Mouse (Mus musculus) left cerebral cortex, postnatal 4 days (tissue): ENCODE results near the gene Clec2d. TPM values are rescaled to one million over a fixed set of nuclear protein-coding genes. Genes with fewer than 3 reads are reported as not detected.

Experiments used
- DNase-seq: peaks from one replicate; pipeline ENCODE4 v3.0.0-alpha.2; 2022
- intact Hi-C: fragments of 180-260 bp; cut with DNase I; formaldehyde crosslinking; loops from one replicate; pipeline ENCODE4 v1.15.1; 2025
- microRNA-seq: library from miRNA; unstranded; fragments of <30 nt; microRNA quantifications from one replicate; pipeline ENCODE4 v1.2.0, GENCODE M21; 2022
- total RNA-seq, 2 experiments: library from RNA; stranded (reverse); gene quantifications; 2 replicates each; pipeline ENCODE4 v1.2.3; 2021

The Clec2d gene
- total RNA-seq, 2 experiments from 2014 or later = 4.0 to 5.4 TPM

GRCm38 (mm10) chr6:129221053-129221452 lies 40.6 kb downstream of the Clec2d start:
- intact Hi-C loops = no loop called here
- DNase-seq = no peak

GRCm38 (mm10) chr6:129222188-129222800 lies 41.9 kb downstream of the Clec2d start:
- intact Hi-C loops = no loop called here
- DNase-seq = no peak

- intact Hi-C loops = no loop called here
- no peak for DNase-seq
Measured at GRCm38 (mm10) chr6:129223611-129224010, 43.2 kb downstream of the Clec2d start.

- no peak for DNase-seq
- intact Hi-C loops = no loop called here
Measured at GRCm38 (mm10) chr6:129224090-129224489, 43.7 kb downstream of the Clec2d start.

GRCm38 (mm10) chr6:129225078-129225477 lies 44.7 kb downstream of the Clec2d start:
- intact Hi-C loops = no loop called here
- no peak for DNase-seq

GRCm38 (mm10) chr6:129228935-129229773 lies 48.7 kb downstream of the Clec2d start:
- intact Hi-C loops = no loop called here
- no peak for DNase-seq

GRCm38 (mm10) chr6:129229774-129230578 lies 49.6 kb downstream of the Clec2d start:
- intact Hi-C loops = loop anchor here (10.0 kb wide), 1 partner anchor 135 kb away; no protein-coding TSS in a partner anchor
- DNase-seq = peak; percentile 49

- intact Hi-C loops = loop anchor here (10.0 kb wide), 1 partner anchor 137 kb away; no protein-coding TSS in a partner anchor
- no peak for DNase-seq
Measured at GRCm38 (mm10) chr6:129232005-129232841, 51.8 kb downstream of the Clec2d start.

- intact Hi-C loops = loop anchor here (10.0 kb wide), 1 partner anchor 138 kb away; no protein-coding TSS in a partner anchor
- DNase-seq = no peak
Measured at GRCm38 (mm10) chr6:129232842-129233205, 52.4 kb downstream of the Clec2d start.

- DNase-seq = no peak
- intact Hi-C loops = loop anchor here (10.0 kb wide), 1 partner anchor 139 kb away; no protein-coding TSS in a partner anchor
Measured at GRCm38 (mm10) chr6:129233366-129233954, 53.0 kb downstream of the Clec2d start.

- intact Hi-C loops = loop anchor here (10.0 kb wide), 1 partner anchor 139 kb away; no protein-coding TSS in a partner anchor
- no peak for DNase-seq
Measured at GRCm38 (mm10) chr6:129233955-129234369, 53.5 kb downstream of the Clec2d start.

- DNase-seq = no peak
- intact Hi-C loops = loop anchor here (5.0 to 10.0 kb wide), 2 partner anchors 140 to 377 kb away; no protein-coding TSS in a partner anchor
Measured at GRCm38 (mm10) chr6:129234456-129235360, 54.3 kb downstream of the Clec2d start.

GRCm38 (mm10) chr6:129235855-129236461 lies 55.5 kb downstream of the Clec2d start:
- DNase-seq = no peak
- intact Hi-C loops = loop anchor here (5.0 to 10.0 kb wide), 2 partner anchors 141 to 379 kb away; no protein-coding TSS in a partner anchor

Small RNA genes within 50 kb of the gene (microRNA-seq; reads per million reads assigned to microRNA genes)
- not detected for gene Gm27514

Other genes starting within 250 kb of the Clec2d start
- not detected for gene Clec2g, start 246.2 kb upstream of the Clec2d start, total RNA-seq
- under 1 TPM; 0.30 to 0.42 TPM for gene Klrb1f, start 134.7 kb upstream of the Clec2d start, total RNA-seq
- gene Clec2e, start 79.7 kb upstream of the Clec2d start, total RNA-seq = not detected
- not detected for gene Cd69, start 94.8 kb downstream of the Clec2d start, total RNA-seq
- not detected for gene 4922502D21Rik, start 151.2 kb downstream of the Clec2d start, total RNA-seq
- gene Clec12a, start 162.1 kb downstream of the Clec2d start, total RNA-seq = under 1 TPM in 1 of 2 experiments, not detected in 1; 0.28 TPM
- gene Clec12b, start 205.3 kb downstream of the Clec2d start, total RNA-seq = not detected
- under 1 TPM in 1 of 2 experiments, not detected in 1; 0.68 TPM for gene Clec1b, start 216.7 kb downstream of the Clec2d start, total RNA-seq
- not detected for gene Clec9a, start 228.2 kb downstream of the Clec2d start, total RNA-seq